Mouse (Mus musculus): ENCODE data around the gene Grap2.

DNA sequence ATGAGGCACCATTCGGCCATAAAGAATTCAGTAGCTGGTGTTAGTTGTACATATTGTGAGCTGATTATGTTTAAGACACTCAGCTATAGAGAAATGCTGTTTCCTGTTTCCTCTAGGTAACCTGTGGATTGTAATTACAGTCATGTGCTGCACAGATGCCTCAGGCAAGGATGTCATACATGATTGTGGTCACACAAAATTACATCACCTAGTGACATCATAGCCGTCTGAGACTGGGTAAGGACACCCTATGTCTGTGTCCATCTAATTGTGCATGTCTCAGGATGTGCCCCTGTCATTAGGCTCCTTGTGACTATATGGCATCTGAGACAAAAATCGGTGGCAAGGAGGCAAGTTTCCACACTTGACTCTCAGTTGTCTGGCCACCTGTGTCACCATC is 9.9 kb upstream of the Grap2 start:
- TF ChIP-seq POLR2A (IDR thresholded peaks at IDR 0.05; ENCODE audit: control insufficient read depth in 1 of 2, insufficient read depth in 1 of 2, low read depth in 1 of 2, low read length in 2 of 2, poor library complexity in 1 of 2) (no peak), NRF1 (IDR thresholded peaks at IDR 0.05; ENCODE audit: insufficient read depth, low read depth, low read length, poor library complexity, severe bottlenecking) (no peak), CHD2 (IDR thresholded peaks at IDR 0.05; ENCODE audit: low read length) (no peak)

Measured in MEL (cell line).